40 mouse cellular contexts compared by ENCODE assay signal in genomic region chr15:77629822-77630221, GRCm38 (mm10). TPM values are rescaled to one million over a fixed set of nuclear protein-coding genes. Genes with fewer than 3 reads are reported as not detected.
"Had no signal": no experiment of that assay in that cellular context is flagged by ENCODE, and none has a peak within 500 bp of the region (broad histone marks: within the 10 kb centered on the region; RNA-seq: fewer than 3 reads in every experiment).

No protein-coding gene starts in this region.

RNA-seq across cellular contexts. Expression of gene Apol11b, which starts 13.3 kb away (rescaled TPM):
- total RNA-seq: left cerebral cortex, postnatal 10 days; left cerebral cortex, postnatal 14 days; left cerebral cortex, postnatal 25 days; left cerebral cortex, postnatal 36 days; left cerebral cortex, postnatal 4 days; megakaryocyte progenitor cell, adult 5-6 weeks; megakaryocyte, adult 5-6 weeks; midbrain, postnatal 0 days had no signal
- polyA plus RNA-seq: limb, embryonic 10.5 days; limb, embryonic 11.5 days; limb, embryonic 12.5 days; limb, embryonic 14.5 days; liver, adult 2 months; lung, embryonic 16.5 days; macrophage; midbrain, embryonic 10.5 days; midbrain, embryonic 11.5 days; midbrain, embryonic 13.5 days; midbrain, embryonic 14.5 days; midbrain, embryonic 15.5 days; midbrain, embryonic 16.5 days; midbrain, postnatal 0 days; neural tube, embryonic 11.5 days; neural tube, embryonic 12.5 days had no signal

RNA-seq across cellular contexts. Expression of gene Gm36245, which starts 30.8 kb away (rescaled TPM):
- total RNA-seq: left cerebral cortex, postnatal 10 days; left cerebral cortex, postnatal 14 days; left cerebral cortex, postnatal 25 days; left cerebral cortex, postnatal 36 days; left cerebral cortex, postnatal 4 days; liver, adult 2 months; megakaryocyte progenitor cell, adult 5-6 weeks; megakaryocyte, adult 5-6 weeks; megakaryocyte-erythroid progenitor cell, adult 5-6 weeks; midbrain, postnatal 0 days; monocyte, adult 5-6 weeks had no signal
- polyA plus RNA-seq: limb, embryonic 10.5 days; limb, embryonic 11.5 days; limb, embryonic 12.5 days; limb, embryonic 13.5 days; limb, embryonic 14.5 days; limb, embryonic 15.5 days; liver, adult 2 months; liver, embryonic 11.5 days; liver, embryonic 12.5 days; liver, embryonic 13.5 days; liver, embryonic 14.5 days; liver, embryonic 15.5 days; liver, embryonic 16.5 days; liver, postnatal 0 days; lung, adult 2 months; lung, embryonic 14.5 days; lung, embryonic 15.5 days; lung, embryonic 16.5 days; lung, postnatal 0 days; macrophage; midbrain, embryonic 10.5 days; midbrain, embryonic 11.5 days; midbrain, embryonic 12.5 days; midbrain, embryonic 13.5 days; midbrain, embryonic 14.5 days; midbrain, embryonic 15.5 days; midbrain, embryonic 16.5 days; midbrain, postnatal 0 days; myocyte; neural tube, embryonic 11.5 days; neural tube, embryonic 12.5 days had no signal

RNA-seq across cellular contexts. Expression of gene Apol10b, which starts 33.9 kb away (rescaled TPM):
- total RNA-seq: left cerebral cortex, postnatal 10 days; left cerebral cortex, postnatal 14 days; left cerebral cortex, postnatal 25 days; left cerebral cortex, postnatal 4 days; megakaryocyte progenitor cell, adult 5-6 weeks; megakaryocyte, adult 5-6 weeks; megakaryocyte-erythroid progenitor cell, adult 5-6 weeks; midbrain, postnatal 0 days; monocyte, adult 5-6 weeks had no signal
- polyA plus RNA-seq: limb, embryonic 12.5 days; liver, embryonic 11.5 days; liver, embryonic 12.5 days; liver, embryonic 13.5 days; liver, embryonic 14.5 days; liver, embryonic 15.5 days; liver, embryonic 16.5 days; liver, postnatal 0 days; lung, embryonic 14.5 days; midbrain, embryonic 10.5 days; midbrain, embryonic 12.5 days; midbrain, embryonic 13.5 days; midbrain, postnatal 0 days; neural tube, embryonic 11.5 days; neural tube, embryonic 12.5 days had no signal
